Mouse (Mus musculus): ENCODE data around the gene Hecw2.

Gene Hecw2

DNA sequence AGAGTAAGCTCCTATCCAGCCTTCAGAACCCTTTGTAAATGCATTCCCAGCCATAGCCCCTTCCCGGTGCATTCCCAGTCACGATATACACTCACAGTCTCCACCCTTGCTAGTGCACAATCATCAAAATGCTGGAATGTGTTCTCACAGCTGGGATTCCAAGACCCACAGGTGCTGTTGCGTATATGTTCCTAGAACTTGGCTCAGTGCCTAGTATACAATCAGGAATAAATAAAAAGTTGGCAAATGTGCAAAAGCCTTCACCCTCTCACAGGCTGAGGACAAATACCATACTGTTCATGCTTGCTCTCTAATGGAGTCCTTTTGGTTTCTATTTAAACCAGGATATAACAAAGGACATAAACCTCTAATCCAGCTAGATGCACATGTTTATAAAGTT is 283.1 kb downstream of the Hecw2 start:
- in situ Hi-C loops (cut with MboI; ENCODE audit: unreplicated experiment in 2 of 2), result loop anchor here (25.0 kb wide), 2 partner anchors 625 to 1075 kb away; partner anchors contain the start of genes Gm28778 (in 1 of the 2), Ormdl1 (in 1 of the 2) and Pms1 (in 1 of the 2)

DNA sequence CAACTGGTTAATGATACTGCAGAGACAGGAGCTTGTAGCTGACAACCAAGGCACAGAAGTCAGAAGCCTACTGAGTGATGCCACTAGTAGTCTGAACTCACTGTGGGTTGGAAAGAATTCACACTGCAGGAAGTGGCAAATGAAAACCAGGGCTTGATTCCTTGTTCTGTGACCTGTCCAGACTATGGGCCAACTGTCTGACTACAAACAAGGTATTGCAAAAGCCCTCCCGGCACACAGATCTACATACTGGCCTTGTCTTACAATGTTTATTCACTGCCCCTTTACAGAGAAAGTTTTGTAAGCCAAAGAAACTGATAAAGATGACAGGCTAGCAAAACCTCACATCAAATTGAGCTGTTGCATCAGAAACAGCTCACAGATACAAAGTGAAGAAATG is 284.7 kb downstream of the Hecw2 start:
- in situ Hi-C loops (cut with MboI; ENCODE audit: unreplicated experiment in 2 of 2), result loop anchor here (25.0 kb wide), 2 partner anchors 623 to 1077 kb away; partner anchors contain the start of genes Gm28778 (in 1 of the 2), Ormdl1 (in 1 of the 2) and Pms1 (in 1 of the 2)

DNA sequence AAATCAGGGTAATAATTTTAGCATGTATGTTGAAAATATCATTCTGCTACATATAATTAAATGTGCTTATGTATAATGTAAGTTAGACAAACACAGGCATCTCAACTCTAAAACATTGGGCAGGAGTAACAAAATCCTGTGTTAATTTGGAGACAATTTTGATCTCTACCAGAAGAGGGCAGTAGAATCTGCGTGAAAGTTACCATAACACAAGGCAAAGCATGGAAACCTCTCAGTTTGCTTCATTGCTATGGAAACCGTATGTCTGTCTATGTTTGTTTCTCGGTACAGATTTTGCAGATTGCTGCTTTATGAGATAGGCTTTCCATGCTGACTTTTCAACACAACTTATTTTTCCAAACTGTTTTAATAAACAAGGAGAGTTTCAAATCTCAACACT is 285.9 kb downstream of the Hecw2 start:
- in situ Hi-C loops (cut with MboI; ENCODE audit: unreplicated experiment in 2 of 2), result loop anchor here (10.0 to 25.0 kb wide), 4 partner anchors 466 to 1078 kb away; partner anchors contain the start of genes Gm28778 (in 2 of the 2), Ormdl1 (in 2 of the 2) and Pms1 (in 2 of the 2)

DNA sequence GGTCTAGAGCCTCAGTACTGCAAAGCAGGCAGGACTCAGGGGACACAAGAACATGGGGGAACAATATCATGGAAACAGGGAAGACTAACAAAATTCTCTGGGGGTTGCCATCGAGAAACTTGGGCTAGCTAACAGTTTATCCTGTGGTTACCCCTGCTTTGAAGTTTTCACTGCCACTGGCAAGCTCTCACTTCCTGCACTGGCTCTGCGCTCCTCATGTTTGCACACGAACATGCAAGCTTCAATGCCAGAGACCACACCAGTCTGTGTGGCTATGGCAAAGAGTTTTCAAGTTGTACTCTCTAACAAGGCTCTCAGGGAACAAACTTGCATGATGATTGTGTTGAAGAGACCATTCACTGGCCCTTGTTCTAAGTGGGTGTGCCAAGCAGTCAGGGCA is 288.8 kb downstream of the Hecw2 start:
- in situ Hi-C loops (cut with MboI; ENCODE audit: unreplicated experiment in 2 of 2), result loop anchor here (10.0 to 25.0 kb wide), 4 partner anchors 469 to 1081 kb away; partner anchors contain the start of genes Gm28778 (in 2 of the 2), Ormdl1 (in 2 of the 2) and Pms1 (in 2 of the 2)

DNA sequence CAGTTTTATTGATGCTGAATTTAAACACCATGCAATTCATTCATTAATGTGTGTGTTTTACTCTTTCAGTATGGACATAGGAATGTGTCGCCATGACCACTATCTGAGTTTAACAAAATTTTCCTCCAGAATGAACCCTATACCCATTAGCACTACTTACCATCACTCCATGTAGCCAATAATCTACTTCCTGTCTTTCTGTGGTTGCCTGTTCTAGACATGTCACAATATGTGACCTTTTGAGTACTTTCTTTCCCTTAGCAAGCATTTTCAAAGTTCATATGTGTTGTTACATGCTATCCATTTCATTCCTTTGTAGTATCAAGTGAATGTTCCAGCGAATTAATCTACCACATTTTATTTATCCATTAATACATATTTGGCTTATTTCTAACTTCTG is 294.6 kb downstream of the Hecw2 start:
- in situ Hi-C loops (cut with MboI; ENCODE audit: unreplicated experiment in 2 of 2), result loop anchor here (10.0 to 25.0 kb wide), 4 partner anchors 474 to 1087 kb away; partner anchors contain the start of genes Gm28778 (in 2 of the 2), Ormdl1 (in 2 of the 2) and Pms1 (in 2 of the 2)

DNA sequence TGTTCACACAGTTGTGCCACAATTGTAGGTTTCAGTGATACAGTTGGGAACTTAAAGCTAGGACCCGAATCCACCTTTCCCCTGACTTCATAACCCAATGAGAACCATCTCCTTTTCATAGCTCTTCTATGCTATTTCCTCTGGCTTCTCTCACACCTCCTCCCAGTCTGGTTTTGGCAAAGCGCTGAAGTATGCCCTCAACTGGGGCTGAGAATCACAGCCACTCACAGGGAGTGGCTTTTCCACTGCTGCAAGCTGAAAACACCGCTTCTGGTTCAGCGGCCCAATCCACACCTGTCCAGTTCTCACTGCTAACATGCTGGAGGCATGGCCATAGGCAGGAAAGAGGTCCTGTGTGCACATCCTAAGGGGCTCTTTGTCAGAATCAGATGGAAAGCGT is 300.7 kb downstream of the Hecw2 start:
- in situ Hi-C loops (cut with MboI; ENCODE audit: unreplicated experiment in 2 of 2), result no loop called here

DNA sequence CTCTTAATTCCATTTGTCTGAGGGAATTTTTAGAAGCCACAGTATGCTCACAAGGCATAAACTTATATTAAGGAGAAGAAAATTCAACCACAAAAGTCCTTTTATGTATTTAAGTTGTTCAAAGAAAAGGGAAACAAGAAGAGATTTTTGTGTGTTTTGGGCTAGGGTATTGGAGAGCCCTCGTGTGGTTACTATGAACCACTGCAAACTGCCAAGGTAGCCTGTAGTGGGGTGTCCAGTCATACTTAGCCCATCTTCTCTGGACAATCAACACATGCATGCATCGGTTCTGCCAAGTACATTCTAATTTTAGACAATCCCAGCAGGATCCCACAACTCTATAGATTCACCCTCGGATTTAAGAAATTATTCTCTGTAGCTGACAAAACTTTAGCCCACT is 304.6 kb downstream of the Hecw2 start:
- in situ Hi-C loops (cut with MboI; ENCODE audit: unreplicated experiment in 2 of 2), result no loop called here

DNA sequence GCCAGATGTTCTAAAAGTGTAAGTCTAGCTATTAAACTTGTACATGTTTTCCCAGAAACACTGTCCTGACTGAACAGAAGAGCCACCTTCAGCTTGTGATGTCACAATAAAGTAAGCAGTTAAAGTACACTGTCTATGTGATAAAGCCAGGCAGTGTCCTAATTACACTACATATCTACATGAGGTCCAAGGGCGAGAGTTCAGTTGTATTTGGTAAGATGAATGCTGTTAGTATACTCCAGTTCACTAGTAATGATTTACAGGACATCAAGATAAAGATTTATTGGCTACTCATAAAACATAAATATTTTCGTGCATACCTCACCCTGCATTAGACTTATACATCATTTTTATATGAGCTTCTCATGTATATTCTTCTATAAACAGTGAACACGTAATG is 305.2 kb downstream of the Hecw2 start:
- in situ Hi-C loops (cut with MboI; ENCODE audit: unreplicated experiment in 2 of 2), result loop anchor here (5.0 kb wide), 3 partner anchors 38 to 128 kb away; no protein-coding TSS in a partner anchor

DNA sequence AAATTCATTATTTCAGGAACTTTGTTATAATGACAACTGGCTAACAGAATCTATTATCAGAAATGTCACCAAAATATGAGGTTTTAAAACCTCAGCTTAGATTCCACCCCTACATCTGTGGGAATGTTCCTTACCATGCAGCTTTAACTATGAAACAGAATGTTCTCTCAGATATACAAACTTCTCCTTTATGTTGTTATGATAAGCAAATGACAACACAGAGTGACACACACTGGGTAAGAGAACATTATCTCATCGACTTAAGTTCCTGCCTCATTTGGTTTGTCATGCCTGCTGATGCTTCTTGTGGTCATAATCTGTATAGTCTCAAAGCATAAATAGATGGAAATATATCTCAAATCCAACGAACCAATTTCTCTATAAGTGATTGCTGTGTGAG is 312.5 kb downstream of the Hecw2 start:
- in situ Hi-C loops (cut with MboI; ENCODE audit: unreplicated experiment in 2 of 2), result no loop called here

DNA sequence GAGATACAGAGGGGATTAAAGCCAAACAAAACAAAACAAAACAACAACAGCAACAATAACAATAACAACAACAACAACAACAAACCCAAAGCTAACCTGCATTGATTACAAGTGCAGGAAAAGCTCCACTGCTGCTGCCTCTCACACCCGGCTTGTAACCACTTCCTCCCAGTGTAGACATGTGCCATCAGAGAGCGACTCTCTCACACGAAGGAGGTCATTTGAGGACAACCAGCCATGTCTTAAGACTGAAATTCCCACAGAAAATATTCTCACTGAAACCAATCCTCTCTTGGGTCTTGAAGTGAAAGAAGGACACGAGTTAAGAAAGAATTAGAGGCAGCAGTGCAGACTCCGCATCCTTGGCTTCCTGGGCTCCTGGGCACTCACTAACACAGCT is 319.0 kb downstream of the Hecw2 start:
- in situ Hi-C loops (cut with MboI; ENCODE audit: unreplicated experiment in 2 of 2), result no loop called here

DNA sequence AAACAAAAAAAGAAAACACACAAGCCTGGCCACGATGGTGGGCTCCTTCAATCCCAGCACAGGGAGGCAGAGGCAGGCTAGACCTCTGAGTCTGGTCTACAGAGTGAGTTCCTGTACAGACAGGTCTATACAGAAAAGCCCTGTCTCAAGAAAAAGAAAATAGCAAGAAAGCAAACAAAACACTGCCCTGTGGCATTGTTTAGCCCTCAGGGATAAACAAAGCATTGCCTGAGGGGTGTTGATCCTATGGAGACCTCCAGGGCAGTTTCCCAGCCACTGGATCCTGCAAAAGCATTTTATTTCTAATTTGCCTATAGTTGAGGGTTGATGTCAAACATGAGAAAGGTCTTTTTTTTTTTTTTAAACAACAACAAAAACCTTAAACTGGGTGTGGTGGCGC is 327.7 kb downstream of the Hecw2 start:
- in situ Hi-C loops (cut with MboI; ENCODE audit: unreplicated experiment in 2 of 2), result no loop called here

DNA sequence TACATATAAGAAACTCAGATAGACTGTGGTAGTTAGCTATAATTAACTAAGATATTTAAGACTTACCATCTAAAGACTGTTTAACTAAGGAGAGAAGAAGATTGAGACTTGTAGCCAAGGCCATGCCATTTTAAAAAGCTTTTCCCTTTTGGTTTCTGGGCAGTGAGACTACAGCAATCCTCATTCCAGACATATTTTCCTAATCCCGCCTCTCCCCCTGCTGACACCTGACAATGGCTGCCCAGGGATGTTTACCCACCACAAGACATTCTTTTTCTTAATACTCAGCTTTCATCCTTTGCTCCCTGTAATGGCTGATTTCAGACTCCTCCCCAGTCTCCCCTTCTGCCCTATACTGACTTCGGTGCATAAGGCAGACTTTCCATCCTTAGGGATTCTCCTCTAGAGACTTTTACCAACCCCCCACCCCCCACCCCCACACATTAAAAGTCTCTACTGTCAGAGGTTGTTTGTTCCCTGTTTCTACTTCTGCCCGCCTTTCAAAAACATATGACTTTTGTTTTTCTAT is 328.5 kb downstream of the Hecw2 start:
- in situ Hi-C loops (cut with MboI; ENCODE audit: unreplicated experiment in 2 of 2), result no loop called here

DNA sequence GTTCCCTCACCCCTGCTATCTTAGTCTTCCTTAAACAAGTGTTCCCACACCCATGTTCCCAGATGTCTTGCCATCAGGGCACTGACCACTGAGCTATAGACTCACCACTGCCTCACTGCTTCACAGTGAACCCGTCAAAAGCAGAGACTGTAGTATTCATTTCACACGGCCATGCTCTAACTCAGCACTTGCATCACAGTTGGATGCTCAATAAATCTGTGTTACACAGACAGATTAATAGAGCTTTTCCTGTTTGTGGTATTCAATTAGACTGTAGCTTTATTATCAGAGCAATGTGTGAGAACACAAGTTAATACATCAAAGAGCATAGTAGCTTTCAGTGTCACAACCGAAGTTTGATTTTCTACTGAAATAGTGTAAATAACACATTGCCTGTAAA is 330.9 kb downstream of the Hecw2 start:
- in situ Hi-C loops (cut with MboI; ENCODE audit: unreplicated experiment in 2 of 2), result no loop called here

DNA sequence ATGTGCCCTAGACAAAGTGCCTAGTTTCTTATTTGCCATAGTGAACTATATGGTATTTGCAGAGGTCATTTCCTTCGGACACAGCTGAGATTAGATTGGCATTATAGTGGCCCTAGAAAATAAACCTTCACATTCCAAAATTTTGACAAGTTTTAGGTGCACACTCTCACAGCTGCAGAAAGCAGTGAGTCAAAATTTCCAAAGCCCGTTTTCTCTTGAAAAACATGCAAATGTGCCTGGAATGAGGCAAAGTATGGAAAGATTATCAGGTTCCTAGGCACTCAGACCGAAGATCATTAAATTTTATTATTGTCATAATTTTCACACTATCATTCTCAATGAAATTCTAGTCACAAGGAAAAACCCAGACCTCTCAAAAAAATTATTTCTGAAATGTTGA is 334.4 kb downstream of the Hecw2 start:
- in situ Hi-C loops (cut with MboI; ENCODE audit: unreplicated experiment in 2 of 2), result no loop called here

DNA sequence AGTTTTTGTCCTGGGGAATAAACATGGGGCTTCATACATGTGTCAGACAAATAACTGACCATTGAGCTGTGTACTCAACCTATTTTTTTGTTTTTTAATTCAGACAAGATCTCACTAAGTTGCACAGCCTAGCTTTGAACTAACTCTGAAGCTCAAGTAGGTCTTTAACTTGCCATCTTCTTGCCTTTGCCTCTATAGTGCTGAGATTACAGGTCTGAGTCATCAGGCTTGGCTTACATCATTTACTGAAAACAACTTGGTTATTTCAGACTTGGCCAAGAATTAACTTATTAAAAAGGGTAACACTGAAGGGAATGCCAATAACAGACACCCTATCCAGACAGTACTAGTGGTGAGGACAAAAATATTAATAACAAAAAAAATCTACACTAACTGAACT is 335.8 kb downstream of the Hecw2 start:
- in situ Hi-C loops (cut with MboI; ENCODE audit: unreplicated experiment in 2 of 2), result no loop called here

DNA sequence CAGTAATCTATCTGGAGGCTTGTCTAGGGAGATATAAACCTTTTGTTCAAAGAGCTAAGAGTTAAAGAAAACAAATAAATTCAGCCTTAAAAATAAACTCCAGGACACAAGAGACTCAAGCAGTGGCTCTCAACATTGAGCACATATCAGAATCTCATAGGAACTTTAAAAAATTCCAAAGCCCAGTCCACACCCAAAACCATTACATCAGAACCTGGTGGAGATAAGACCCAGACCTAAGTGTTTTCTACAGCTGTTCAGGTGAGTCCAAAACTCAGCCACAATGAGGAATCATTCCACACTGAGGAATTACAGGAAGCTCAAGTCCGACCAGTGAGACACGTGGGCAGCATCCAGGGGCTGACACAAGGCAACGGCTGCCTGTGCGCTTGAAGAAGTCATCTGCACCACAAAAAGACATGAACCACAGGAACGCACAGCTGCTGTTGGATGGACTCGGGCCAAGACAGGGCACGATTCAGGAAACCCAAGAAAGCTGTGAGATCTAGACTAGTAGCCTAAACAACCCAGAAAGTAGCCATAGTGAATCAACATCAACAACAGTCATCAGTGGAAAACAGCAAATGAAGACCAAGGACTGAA is 338.4 kb downstream of the Hecw2 start:
- in situ Hi-C loops (cut with MboI; ENCODE audit: unreplicated experiment in 2 of 2), result no loop called here

DNA sequence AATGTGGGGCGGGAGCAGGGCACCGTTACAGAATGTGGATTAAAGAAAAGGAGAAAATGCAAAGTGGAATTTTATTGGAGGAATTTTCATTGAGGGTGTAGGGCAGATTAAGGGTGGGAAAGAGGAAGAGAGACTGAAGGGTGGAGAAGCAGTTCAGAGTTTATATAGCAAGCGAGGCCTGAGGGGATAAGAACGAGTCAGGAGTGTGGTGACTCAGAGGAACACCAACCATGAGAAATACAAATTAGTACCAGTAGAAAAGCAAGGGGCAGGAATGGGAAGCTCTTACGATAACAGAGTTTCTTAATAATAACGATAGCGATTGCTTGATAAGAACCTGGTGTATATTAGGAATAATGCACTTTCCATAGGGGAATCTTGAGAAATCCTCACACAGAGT is 339.2 kb downstream of the Hecw2 start:
- in situ Hi-C loops (cut with MboI; ENCODE audit: unreplicated experiment in 2 of 2), result no loop called here

DNA sequence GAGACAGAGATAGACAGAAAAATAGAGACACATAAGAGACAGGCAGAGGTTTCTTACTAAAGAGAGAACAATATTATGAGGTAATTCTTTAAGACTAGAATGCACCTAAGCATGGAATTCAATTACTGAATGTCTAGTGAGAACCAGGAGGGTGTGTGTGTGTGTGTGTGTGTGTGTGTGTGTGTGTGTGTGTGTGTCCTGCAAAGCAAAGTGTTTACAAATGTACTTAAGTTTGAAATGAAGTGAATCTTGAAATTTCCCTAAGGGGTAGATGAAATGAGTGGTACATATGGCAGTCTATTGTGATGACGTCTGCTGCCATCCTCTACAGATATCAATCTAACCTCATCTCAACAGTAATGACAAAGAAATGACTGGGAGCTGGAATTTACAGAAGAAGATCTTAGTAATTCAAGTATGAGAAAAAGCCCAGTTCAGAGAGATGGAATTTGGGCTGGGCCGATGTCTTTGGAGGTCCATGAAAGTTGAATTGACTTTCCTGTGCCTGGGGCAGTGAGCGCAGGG is 342.8 kb downstream of the Hecw2 start:
- in situ Hi-C loops (cut with MboI; ENCODE audit: unreplicated experiment in 2 of 2), result loop anchor here in 1 of 2 experiments (5.0 kb wide), 1 partner anchor 35 kb away; no protein-coding TSS in a partner anchor

DNA sequence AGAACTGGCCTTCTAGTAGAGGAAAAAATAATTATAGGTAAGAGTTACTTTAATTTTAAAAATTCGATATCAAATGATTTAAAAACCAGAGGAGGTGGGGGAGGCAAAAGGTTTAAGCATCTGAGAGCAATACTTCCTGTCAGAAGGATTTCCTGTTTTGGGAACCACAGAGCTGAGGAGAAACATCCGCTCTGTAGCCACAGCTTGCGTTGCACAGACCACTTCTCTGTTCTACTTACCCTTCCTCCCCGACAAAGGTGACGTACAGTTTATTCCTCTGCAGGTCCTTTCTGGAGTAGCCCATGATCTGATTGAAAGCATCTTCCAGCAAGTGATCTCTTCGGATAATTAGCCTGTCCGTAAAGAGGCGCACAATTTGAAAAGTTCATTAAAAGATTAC is 343.6 kb downstream of the Hecw2 start:
- in situ Hi-C loops (cut with MboI; ENCODE audit: unreplicated experiment in 2 of 2), result loop anchor here in 1 of 2 experiments (5.0 kb wide), 1 partner anchor 36 kb away; no protein-coding TSS in a partner anchor

DNA sequence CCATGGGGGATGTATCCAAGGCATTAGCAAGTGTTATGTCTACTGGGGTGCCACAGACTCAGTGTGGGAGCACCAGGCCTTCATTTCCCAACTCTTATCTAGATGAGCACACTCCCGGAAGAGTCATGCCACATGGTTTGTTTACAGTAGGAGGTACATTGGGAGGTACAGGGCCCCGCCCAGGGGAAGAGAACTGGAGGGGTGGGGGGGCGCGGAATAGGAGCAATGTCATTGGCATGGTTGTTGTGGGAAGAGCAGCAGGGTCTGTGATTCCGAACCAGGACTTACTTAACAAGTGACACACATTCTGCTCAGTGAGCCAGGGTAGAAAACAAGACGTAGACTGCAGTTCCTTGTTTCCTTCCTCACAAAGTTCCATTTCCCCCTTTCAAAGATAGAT is 344.1 kb downstream of the Hecw2 start:
- in situ Hi-C loops (cut with MboI; ENCODE audit: unreplicated experiment in 2 of 2), result loop anchor here in 1 of 2 experiments (5.0 kb wide), 1 partner anchor 36 kb away; no protein-coding TSS in a partner anchor

DNA sequence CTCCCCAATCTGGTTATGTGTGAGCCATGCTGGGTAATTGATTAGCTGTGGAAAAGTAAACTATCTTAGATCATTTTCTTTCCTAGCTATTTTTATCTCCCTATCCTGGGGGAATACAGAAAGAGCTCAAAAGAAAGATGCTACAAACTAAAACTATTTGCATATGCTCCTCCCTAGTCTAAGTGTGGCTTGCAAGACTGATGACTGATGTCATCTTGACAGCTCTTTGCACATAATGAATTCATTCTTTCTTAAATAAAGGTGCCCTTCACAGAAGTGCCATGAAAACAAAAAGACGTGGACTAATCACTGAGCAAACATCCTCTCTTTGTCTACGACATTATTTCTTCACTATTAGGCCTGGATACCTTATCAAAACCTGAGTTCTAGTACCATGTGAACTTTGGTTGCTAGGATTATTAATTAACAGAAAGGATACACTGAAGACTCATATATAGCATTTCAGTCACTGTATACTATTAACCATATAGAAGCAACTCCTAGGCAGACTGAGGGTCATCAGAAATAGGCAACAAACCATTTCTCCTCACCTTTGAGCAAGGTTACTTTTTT is 348.2 kb downstream of the Hecw2 start:
- in situ Hi-C loops (cut with MboI; ENCODE audit: unreplicated experiment in 2 of 2), result loop anchor here (5.0 kb wide), 1 partner anchor 54 kb away; no protein-coding TSS in a partner anchor

Measured in v-Abl transformed pro-B cells (cell line).